Mouse (Mus musculus) thymus, adult 2 months (tissue): ENCODE measurements around the gene Pgm2. TPM values are rescaled to one million over a fixed set of nuclear protein-coding genes. Genes with fewer than 3 reads are reported as not detected.
A peak's percentile ranks its signal among the peaks of the same experiment; 100 is the strongest.

ENCODE experiments used
- DNase-seq: peaks from one replicate; pipeline ENCODE4 v3.0.0; 2021
- H3K27ac ChIP-seq: fragments of 200-500 bp; 2 replicates; pipeline ENCODE4 v1.5.1; 2012; ENCODE audit warnings: low read length, control low read depth; ENCODE audit not compliant: control insufficient read depth, insufficient read depth
- H3K27me3 ChIP-seq: fragments of 200-500 bp; 2 replicates; pipeline ENCODE4 v1.6.1; 2012; ENCODE audit warnings: mild to moderate bottlenecking, low read length, moderate library complexity, mixed read lengths; ENCODE audit not compliant: control insufficient read depth, insufficient read depth
- H3K36me3 ChIP-seq: fragments of 200-500 bp; 2 replicates; pipeline ENCODE4 v1.6.1; 2012; ENCODE audit warnings: mild to moderate bottlenecking, low read length, moderate library complexity; ENCODE audit not compliant: control insufficient read depth, insufficient read depth
- H3K4me1 ChIP-seq: fragments of 200-500 bp; replicated peaks from 2 replicates; pipeline ENCODE4 v1.6.1; 2012; ENCODE audit warnings: low read length; ENCODE audit not compliant: control insufficient read depth, insufficient read depth
- H3K4me3 ChIP-seq: fragments of 200-500 bp; 2 replicates; pipeline ENCODE4 v1.5.1; 2012; ENCODE audit warnings: mild to moderate bottlenecking, low read length, control low read depth, moderate library complexity; ENCODE audit not compliant: control insufficient read depth, insufficient read depth
- CTCF ChIP-seq: fragments of 200-500 bp; IDR thresholded peaks from 2 replicates; pipeline ENCODE4 v1.5.1; 2012; ENCODE audit warnings: mild to moderate bottlenecking, control low read depth, low read length, moderate library complexity, borderline replicate concordance; ENCODE audit not compliant: control insufficient read depth, poor library complexity, insufficient read depth; ENCODE audit errors: extremely low read depth
- POLR2A ChIP-seq: fragments of 200-500 bp; IDR thresholded peaks from 2 replicates; pipeline ENCODE4 v1.6.1; 2012; ENCODE audit warnings: mild to moderate bottlenecking, low read length, control low read depth, moderate library complexity; ENCODE audit not compliant: control insufficient read depth, poor library complexity, insufficient read depth; ENCODE audit errors: extremely low read depth
- WGBS: fragments of 180-500 bp; shearing (Covaris S2); methylation state at CpG from one replicate; pipeline ENCODE4 v1.1.7; 2018; 5-methylcytosine and 5-hydroxymethylcytosine counted together
- polyA plus RNA-seq: library from polyadenylated mRNA; depleted of rRNA; stranded (reverse); fragments of >200 nt; gene quantifications from 2 replicates; pipeline ENCODE4 v1.2.3, GENCODE M21; 2012; rRNA removed

Gene Pgm2
- 9.4 and 10.5 TPM in 2 replicates for polyA plus RNA-seq

- WGBS = under 1% methylated on average over 43 of the region's 43 CpGs
- peak; percentile 76 for DNase-seq
- H3K27me3 ChIP-seq = no peaks in the 10 kb centered on the region
- H3K27ac ChIP-seq = no peak within 1 kb of the TSS
- H3K4me3 ChIP-seq = peak within 1 kb of the TSS; percentile 88
- no peaks in the 10 kb centered on the region for H3K36me3 ChIP-seq
- H3K4me1 ChIP-seq = peaks cover 20% of the 10 kb centered on the region
- TF ChIP-seq CTCF (no peak), POLR2A (peak; percentile 48)
Measured at GRCm38 (mm10) chr5:64092748-64093292, at the start of gene Pgm2. Pgm2 (plus strand) TSS chr5:64092950.

- no peaks in the 10 kb centered on the region for H3K27me3 ChIP-seq
- H3K4me1 ChIP-seq = peaks cover 13% of the 10 kb centered on the region
- TF ChIP-seq CTCF = no peak
- no peak for TF ChIP-seq POLR2A
- WGBS = 84% methylated on average over 5 of the region's 5 CpGs
- H3K36me3 ChIP-seq = no peaks in the 10 kb centered on the region
- H3K4me3 ChIP-seq = no peak overlapping the region
- DNase-seq = no peak
- H3K27ac ChIP-seq = no peak overlapping the region
Measured at GRCm38 (mm10) chr5:64043694-64044453, 48.9 kb upstream of the Pgm2 start.

DNA sequence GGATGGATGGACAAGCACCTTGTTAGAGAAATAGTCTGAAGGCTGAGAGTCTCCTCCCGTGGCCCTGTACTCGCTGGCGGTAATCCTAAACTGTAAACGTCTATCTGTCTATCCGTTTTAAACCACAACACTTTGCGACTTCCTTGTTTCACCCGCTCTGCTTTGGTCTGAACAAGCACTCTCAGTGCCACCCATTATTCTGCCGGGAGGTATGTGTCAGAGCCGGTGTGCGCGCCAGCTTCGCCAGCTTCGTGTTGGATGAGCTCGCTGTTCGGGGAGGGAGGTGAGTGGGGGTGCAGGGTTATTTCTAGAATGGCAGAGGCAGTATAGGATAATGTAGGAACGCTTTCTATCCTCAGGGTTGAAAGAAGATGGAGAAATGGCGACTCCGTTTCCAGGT lies 48.0 kb upstream of the Pgm2 start:
- H3K27me3 ChIP-seq = no peaks in the 10 kb centered on the region
- TF ChIP-seq POLR2A (no peak), CTCF (no peak)
- H3K36me3 ChIP-seq = no peaks in the 10 kb centered on the region
- H3K27ac ChIP-seq = no peak overlapping the region
- H3K4me3 ChIP-seq = peak overlapping the region; percentile 23
- 15% methylated on average over 18 of the region's 18 CpGs for WGBS
- peak; percentile 56 for DNase-seq
- H3K4me1 ChIP-seq = peaks cover 13% of the 10 kb centered on the region

DNA sequence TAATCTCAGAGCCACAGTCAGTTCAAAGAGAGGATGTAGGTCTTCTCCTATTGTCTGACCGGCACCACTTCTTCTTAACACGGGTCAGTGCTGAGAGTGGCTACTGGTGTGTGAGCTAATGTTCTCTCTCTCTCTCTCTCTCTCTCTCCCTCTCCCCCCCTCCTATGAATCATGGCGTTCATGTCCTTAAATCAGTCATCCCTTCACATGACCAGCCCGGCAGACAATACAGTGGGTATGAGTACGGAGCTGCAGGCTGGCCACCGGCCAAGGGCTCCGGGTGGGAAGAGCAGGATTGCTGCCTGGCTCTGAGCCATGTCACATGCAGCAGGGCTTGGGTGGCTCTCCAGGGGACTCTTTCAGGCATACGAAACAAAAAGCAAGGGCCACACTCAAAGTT lies 47.2 kb upstream of the Pgm2 start:
- TF ChIP-seq CTCF (no peak), POLR2A (no peak)
- no peak for DNase-seq
- WGBS = 65% methylated on average over 8 of the region's 8 CpGs

GRCm38 (mm10) chr5:64046995-64047394 lies 45.8 kb upstream of the Pgm2 start:
- DNase-seq = no peak
- 92% methylated on average over 11 of the region's 11 CpGs for WGBS
- TF ChIP-seq CTCF (no peak), POLR2A (no peak)
- Histone ChIP-seq H3K4me3 (no peak overlapping the region), H3K27ac (no peak overlapping the region), H3K4me1 (peaks cover 7% of the 10 kb centered on the region), H3K36me3 (no peaks in the 10 kb centered on the region), H3K27me3 (no peaks in the 10 kb centered on the region)

More for the DNA sequence above, 47.2 kb upstream of the Pgm2 start:
- Histone ChIP-seq H3K27me3 (no peaks in the 10 kb centered on the region), H3K4me3 (no peak overlapping the region), H3K36me3 (no peaks in the 10 kb centered on the region), H3K4me1 (peaks cover 8% of the 10 kb centered on the region), H3K27ac (no peak overlapping the region)

- DNase-seq = no peak
- Histone ChIP-seq H3K4me3 (no peak overlapping the region), H3K4me1 (peaks cover 7% of the 10 kb centered on the region), H3K36me3 (no peaks in the 10 kb centered on the region), H3K27ac (no peak overlapping the region), H3K27me3 (no peaks in the 10 kb centered on the region)
- 94% methylated on average over 6 of the region's 6 CpGs for WGBS
- no peak for TF ChIP-seq POLR2A
- no peak for TF ChIP-seq CTCF
Measured at GRCm38 (mm10) chr5:64047921-64048320, 44.8 kb upstream of the Pgm2 start.

DNA sequence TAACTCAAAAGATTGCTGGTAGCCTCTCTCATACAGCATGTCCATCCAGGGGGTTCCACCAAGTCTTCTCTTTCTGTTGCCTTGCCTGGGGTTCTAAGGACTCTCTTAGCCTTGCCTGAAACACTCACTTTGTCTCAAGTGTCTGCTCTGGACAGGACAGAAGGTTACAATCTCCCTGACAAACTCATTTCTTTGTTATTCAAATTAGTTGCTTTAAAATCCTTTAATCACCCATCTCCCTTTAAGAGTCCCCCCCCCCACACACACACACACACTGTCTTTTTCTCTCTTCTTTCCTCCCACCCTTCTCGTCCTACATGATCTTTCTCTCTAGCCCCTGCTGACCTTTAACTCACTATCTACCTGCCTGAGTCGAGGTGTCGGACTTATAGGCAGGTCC lies 44.1 kb upstream of the Pgm2 start:
- TF ChIP-seq POLR2A (no peak), CTCF (no peak)
- Histone ChIP-seq H3K4me1 (peaks cover 7% of the 10 kb centered on the region), H3K27ac (no peak overlapping the region), H3K36me3 (no peaks in the 10 kb centered on the region), H3K4me3 (no peak overlapping the region), H3K27me3 (no peaks in the 10 kb centered on the region)
- DNase-seq = no peak
- 95% methylated on average over 3 of the region's 3 CpGs for WGBS
